Mouse (Mus musculus) heart, adult 9 months (tissue): Measurements from ENCODE around the gene Hsd17b3.
A peak's percentile ranks its signal among the peaks of the same experiment; 100 is the strongest.

Experiments
- DNase-seq, 2 experiments: peaks; one replicate each; pipeline ENCODE4 v3.0.0; 2022; ENCODE audit warnings: low spot score in 2 of 2

Gene Hsd17b3

DNA sequence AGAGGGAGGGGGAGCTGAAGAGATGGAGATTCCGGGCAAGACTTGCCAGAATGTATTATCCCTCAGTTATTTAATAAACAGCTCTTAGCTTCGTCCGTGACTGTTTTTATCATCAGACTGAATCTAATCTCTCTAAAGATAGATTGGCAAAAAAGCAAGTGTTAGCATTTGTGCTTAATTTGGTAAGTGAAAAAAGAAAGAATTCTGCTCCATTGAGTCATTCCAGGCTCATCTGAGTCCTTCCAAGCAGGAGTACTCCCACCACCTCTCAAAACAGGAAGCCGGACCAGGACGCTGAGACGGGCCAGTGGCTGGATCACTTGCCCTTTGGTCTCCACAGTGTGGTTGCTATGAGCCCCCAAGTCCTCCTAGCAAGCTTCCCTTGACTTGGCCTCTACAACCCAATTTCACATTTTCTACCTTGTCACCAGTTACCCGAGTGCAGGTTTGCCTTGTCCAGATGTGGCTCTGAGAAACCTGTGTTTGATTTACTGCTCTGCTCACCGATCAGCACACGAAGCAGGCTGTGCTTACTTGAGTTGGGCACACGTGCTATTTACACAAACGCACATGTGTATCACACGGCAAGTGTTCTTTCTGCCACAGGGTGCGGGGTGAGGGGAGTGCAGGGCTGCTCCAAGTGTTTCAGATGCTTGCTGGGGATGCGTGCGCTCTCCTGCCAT, 66.1 kb downstream of the Hsd17b3 start:
- DNase-seq: no peak

DNA sequence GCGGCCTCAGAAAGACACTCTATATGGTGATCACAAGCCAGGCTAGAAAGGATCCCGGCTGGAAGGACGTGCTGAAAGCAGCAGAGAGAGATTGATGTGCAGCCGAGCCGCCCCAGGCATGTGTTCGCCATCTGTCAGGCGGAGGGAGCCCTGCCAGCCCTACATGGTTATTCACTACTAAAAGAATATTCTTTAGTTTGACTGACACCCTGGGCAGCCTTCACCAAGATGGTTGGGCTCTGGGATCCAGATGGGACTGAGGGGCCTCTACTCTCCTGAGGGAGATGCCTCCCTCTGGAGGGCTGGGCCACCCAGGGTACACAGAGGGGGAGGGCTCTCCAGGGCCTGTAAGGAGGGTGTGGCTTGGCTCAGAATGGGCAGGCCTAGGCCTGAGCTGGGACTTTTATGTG, 68.1 kb downstream of the Hsd17b3 start:
- DNase-seq: peak; percentile 36 to 39

DNA sequence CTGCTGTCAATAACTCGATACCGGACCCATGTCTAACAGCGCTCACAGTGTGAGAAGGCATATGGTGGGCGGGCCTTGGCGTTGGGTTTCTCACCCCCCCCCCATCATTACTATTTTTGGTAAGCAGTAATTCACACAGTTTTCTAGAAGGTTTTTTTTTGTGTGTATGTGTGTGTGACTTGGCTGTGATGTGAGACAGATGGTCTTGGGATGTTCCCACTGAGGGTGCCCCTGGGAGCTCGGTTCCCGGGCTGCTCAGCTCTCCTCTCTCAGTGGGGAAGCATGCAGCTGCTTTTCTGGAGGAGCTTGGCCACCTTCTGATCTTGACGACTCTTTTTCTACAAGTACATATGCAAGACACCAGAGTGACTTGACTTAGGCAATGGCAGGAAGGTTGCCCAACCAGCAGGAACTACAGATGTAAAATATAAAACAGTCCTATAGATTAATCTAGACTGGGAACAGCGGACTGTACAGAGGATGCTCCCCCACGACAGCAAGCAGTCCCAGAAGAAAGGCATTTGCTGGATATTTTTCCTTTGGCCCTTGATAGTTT, 70.4 kb downstream of the Hsd17b3 start:
- no peak for DNase-seq

DNA sequence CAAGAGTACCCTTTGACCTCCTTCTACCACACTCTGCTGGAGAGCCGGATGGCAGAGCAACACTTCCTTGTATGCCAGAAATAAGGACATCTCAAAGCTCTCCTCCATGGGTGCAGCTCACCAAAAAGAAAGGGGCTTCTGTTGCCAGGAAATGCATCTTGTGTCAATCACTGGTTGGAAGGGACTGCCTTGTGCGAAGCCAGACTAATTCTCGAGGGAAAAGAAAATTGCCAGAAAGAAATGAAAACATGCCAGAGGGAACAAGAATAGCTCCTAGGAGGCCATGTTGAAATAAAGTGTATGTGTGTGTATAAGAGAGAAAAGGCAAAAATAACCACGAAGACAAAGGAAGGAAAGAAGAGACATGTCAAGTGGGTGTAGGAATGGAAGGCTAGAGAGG, 73.0 kb downstream of the Hsd17b3 start:
- peak; percentile 31 to 37 for DNase-seq

DNA sequence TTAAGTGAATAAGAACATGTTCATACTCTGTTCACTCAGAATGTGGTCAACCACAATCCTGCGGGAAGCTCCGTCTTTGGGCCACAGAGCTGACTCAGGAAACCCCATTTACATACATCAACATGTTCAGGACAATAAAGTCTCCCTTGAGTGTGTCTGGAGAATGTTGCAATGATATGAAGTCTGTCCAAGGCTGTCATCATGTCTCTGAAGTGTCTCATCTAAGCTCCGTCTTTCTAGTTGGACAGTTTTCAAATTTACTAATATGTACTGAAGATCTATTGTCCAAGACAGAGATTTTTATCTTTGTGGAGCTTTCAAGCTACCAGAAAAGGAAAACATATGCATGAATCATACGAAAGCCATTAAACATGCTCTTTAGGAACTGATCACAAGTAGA, 77.9 kb downstream of the Hsd17b3 start:
- DNase-seq: no peak
